Mouse (Mus musculus) central nervous system, embryonic 14 days (tissue): Measurements from ENCODE around the gene Olfr583. TPM values are rescaled to one million over a fixed set of nuclear protein-coding genes. Genes with fewer than 3 reads are reported as not detected.

Experiments
- polyA plus RNA-seq: library from polyadenylated mRNA; depleted of rRNA; stranded (reverse); fragments of >200 nt; gene quantifications from 2 replicates; pipeline ENCODE4 v1.2.3, GENCODE M21; 2012; rRNA removed

Olfr583 gene
- not detected in 2 replicates for polyA plus RNA-seq

DNA sequence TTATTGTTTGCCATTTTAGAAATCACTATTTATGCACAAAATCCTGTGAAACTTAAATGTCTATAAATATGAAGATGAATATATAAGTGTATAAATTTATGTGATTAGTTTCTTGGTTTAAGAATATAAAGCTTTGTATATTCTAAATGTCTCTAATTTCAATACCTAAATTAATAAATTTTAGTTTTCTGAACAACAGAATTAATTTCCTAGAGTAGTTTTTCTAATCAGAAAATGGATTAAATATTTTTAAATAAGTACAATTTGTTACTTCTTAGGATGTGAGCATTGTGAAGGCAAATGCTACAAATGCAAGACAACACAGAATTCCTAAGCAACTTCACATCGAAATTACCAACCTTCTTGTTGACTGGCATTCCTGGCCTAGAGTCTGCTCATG is at the start of gene Olfr583:
Gene Olfr583 (plus strand): TSS at position 301 of the 400 bp plus-strand sequence.

GRCm38 (mm10) chr7:103037724-103038123 is 13.4 kb upstream of the Olfr583 start, which contains the start of gene Olfr582:
TSS of gene Olfr582 (plus strand) at chr7:103038024.

DNA sequence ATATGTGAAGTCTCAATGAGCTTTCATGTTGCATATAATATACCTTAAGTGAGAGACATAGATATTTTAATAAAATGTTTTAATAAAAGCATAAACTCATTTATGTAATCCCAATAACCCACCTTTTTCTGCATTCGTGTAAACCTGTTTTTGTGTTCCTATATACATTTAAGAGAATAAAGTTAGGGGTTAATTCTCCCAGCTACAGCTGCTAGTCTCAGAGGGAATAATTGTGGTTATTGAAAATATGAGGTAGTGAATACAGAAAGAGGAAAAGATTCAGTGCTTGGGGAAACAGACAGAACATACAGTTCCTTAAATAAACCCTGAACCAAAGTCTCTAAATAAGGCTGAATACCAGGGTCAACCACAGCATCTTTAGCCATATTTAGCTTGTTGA is 30.5 kb downstream of the Olfr583 start, which contains the start of gene Olfr584:
Gene Olfr584 (plus strand): TSS at position 301 of the 400 bp plus-strand sequence.

GRCm38 (mm10) chr7:103097420-103097819 is 46.3 kb downstream of the Olfr583 start, which contains the start of gene Olfr585:
TSS of gene Olfr585 (plus strand) at chr7:103097720.

Other genes with a start within 250 kb of the Olfr583 start
- gene Olfr564, start 247.8 kb upstream of the Olfr583 start, polyA plus RNA-seq, result not detected in 2 replicates
- not detected in 2 replicates for gene Olfr566, start 192.5 kb upstream of the Olfr583 start, polyA plus RNA-seq
- not detected in 2 replicates for gene Olfr568, start 174.2 kb upstream of the Olfr583 start, polyA plus RNA-seq
- not detected in 2 replicates for gene Olfr569, start 160.4 kb upstream of the Olfr583 start, polyA plus RNA-seq
- 0.12 and 0.13 TPM in 2 replicates for gene Olfr570, start 156.7 kb upstream of the Olfr583 start, polyA plus RNA-seq
- gene Olfr571, start 133.8 kb upstream of the Olfr583 start, polyA plus RNA-seq, result 0.09 TPM in 1 of 2 replicates, not detected in the other
- gene Olfr572, start 126.9 kb upstream of the Olfr583 start, polyA plus RNA-seq, result not detected in 2 replicates
- not detected in 2 replicates for gene Olfr573-ps1, start 108.7 kb upstream of the Olfr583 start, polyA plus RNA-seq
- not detected in 2 replicates for gene Olfr574, start 102.8 kb upstream of the Olfr583 start, polyA plus RNA-seq
- not detected in 2 replicates for gene Olfr575, start 92.5 kb upstream of the Olfr583 start, polyA plus RNA-seq
- gene Olfr576, start 88.6 kb upstream of the Olfr583 start, polyA plus RNA-seq, result not detected in 2 replicates
- gene Olfr577, start 75.4 kb upstream of the Olfr583 start, polyA plus RNA-seq, result not detected in 2 replicates
- not detected in 2 replicates for gene Olfr578, start 62.0 kb upstream of the Olfr583 start, polyA plus RNA-seq
- gene Olfr582, start 13.3 kb upstream of the Olfr583 start, polyA plus RNA-seq, result not detected in 2 replicates
- gene Olfr584, start 30.6 kb downstream of the Olfr583 start, polyA plus RNA-seq, result not detected in 2 replicates
- gene Olfr585, start 46.4 kb downstream of the Olfr583 start, polyA plus RNA-seq, result not detected in 2 replicates
- not detected in 2 replicates for gene Olfr586, start 74.3 kb downstream of the Olfr583 start, polyA plus RNA-seq
- not detected in 2 replicates for gene Olfr588-ps1, start 89.6 kb downstream of the Olfr583 start, polyA plus RNA-seq
- not detected in 2 replicates for gene Olfr589, start 105.1 kb downstream of the Olfr583 start, polyA plus RNA-seq
- gene Olfr591, start 127.0 kb downstream of the Olfr583 start, polyA plus RNA-seq, result not detected in 2 replicates
- gene Olfr592, start 133.5 kb downstream of the Olfr583 start, polyA plus RNA-seq, result not detected in 2 replicates
- gene Olfr593, start 160.6 kb downstream of the Olfr583 start, polyA plus RNA-seq, result not detected in 2 replicates
- not detected in 2 replicates for gene Olfr594, start 165.7 kb downstream of the Olfr583 start, polyA plus RNA-seq
- gene Usp17ld, start 201.2 kb downstream of the Olfr583 start, polyA plus RNA-seq, result not detected in 2 replicates